Mouse (Mus musculus): ENCODE data around the gene Mrpl44. TPM values are rescaled to one million over a fixed set of nuclear protein-coding genes. Genes with fewer than 3 reads are reported as not detected.

The Mrpl44 gene
- total and polyA plus RNA-seq, 2 experiments from 2014 or later: 49.6 to 57.2 TPM

DNA sequence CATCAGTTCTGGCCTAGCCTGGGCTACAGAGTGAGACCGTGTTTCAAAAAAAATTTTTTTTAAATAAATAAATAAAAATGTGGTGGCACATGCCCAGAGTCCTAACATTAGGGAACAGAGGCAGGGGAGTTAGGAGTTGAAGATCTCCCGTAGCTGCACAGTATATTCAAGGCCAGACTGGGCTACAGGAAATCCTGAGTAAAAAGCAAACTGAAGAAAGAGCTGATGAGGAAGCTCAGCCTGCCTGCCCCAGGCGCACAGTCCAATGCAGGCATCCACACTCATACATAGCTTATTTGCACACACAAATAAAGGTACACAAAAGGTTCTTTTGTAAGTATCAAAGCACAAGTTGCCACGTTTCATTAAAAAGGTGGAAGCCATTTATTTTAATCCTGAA lies 18.2 kb upstream of the Mrpl44 start:
- Histone ChIP-seq H3K27ac (ENCODE audit: low read depth) (peak overlapping the region; percentile 18), H3K36me3 (replicated peaks; ENCODE audit: control insufficient read depth, insufficient read depth, low read length) (no peaks in the 10 kb centered on the region), H3K4me3 (ENCODE audit: low read depth, low read length) (no peak overlapping the region), H3K27me3 (ENCODE audit: control insufficient read depth, insufficient read depth, low read length) (no peaks in the 10 kb centered on the region), H3K9me3 (replicated peaks; ENCODE audit: control insufficient read depth, low read length) (no peaks in the 10 kb centered on the region), H3K9ac (replicated peaks; ENCODE audit: low read depth, low read length) (no peak overlapping the region), H3K4me1 (ENCODE audit: control insufficient read depth, insufficient read depth) (peaks cover 32% of the 10 kb centered on the region), H3K4me2 (ENCODE audit: low read depth, low read length) (no peak overlapping the region)
- TF ChIP-seq CTCF (IDR thresholded peaks at IDR 0.05; ENCODE audit: low read depth) (no peak), EP300 (IDR thresholded peaks at IDR 0.05; ENCODE audit: low read depth) (no peak)
- 65% methylated on average over 4 of the region's 4 CpGs for WGBS
- ATAC-seq (ENCODE audit: insufficient read depth, low read depth): no peak
- DNase-seq (ENCODE audit: low spot score): no peak

- Histone ChIP-seq H3K4me3 (ENCODE audit: low read depth, low read length) (no peak overlapping the region), H3K27me3 (ENCODE audit: control insufficient read depth, insufficient read depth, low read length) (no peaks in the 10 kb centered on the region), H3K4me1 (ENCODE audit: control insufficient read depth, insufficient read depth) (peaks cover 33% of the 10 kb centered on the region), H3K27ac (ENCODE audit: low read depth) (no peak overlapping the region), H3K36me3 (replicated peaks; ENCODE audit: control insufficient read depth, insufficient read depth, low read length) (no peaks in the 10 kb centered on the region), H3K9ac (replicated peaks; ENCODE audit: low read depth, low read length) (no peak overlapping the region), H3K4me2 (ENCODE audit: low read depth, low read length) (no peak overlapping the region), H3K9me3 (replicated peaks; ENCODE audit: control insufficient read depth, low read length) (no peaks in the 10 kb centered on the region)
- ATAC-seq (ENCODE audit: insufficient read depth, low read depth) (no peak), DNase-seq (ENCODE audit: low spot score) (no peak)
- TF ChIP-seq CTCF (IDR thresholded peaks at IDR 0.05; ENCODE audit: low read depth) (no peak), EP300 (IDR thresholded peaks at IDR 0.05; ENCODE audit: low read depth) (no peak)
- WGBS: 68% methylated on average over 2 of the region's 2 CpGs
Observed at GRCm38 (mm10) chr1:79759006-79759405, 16.8 kb upstream of the Mrpl44 start.

- no peak for DNase-seq (ENCODE audit: low spot score)
Observed at GRCm38 (mm10) chr1:79759436-79759972, 16.3 kb upstream of the Mrpl44 start.

DNA sequence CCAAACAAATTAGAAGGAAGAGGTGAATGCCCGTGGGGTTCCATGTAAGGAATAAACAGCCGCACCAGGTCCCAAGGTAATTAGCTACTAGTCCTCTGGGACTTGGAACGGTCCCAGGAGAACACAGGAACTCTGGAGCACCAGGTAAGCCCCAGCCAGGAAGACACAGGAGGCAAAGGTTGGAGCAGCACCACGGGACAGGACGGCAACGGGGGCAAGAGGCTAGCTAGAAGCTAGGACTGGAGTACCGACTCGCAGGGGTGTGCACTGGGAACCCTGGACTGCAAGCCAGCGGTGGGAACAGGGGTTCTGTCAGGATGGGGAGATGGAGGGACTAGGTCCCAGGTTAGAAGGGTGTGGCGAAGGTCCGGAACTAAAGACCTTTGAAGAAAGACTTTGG lies 15.2 kb upstream of the Mrpl44 start:
- 0 out of 2 replicates have a peak, but pooled peaks have one; percentile 3 for ATAC-seq (ENCODE audit: insufficient read depth, low read depth)
- H3K27ac ChIP-seq (ENCODE audit: low read depth): no peak overlapping the region

More at GRCm38 (mm10) chr1:79759436-79759972, 16.3 kb upstream of the Mrpl44 start:
- no peak for ATAC-seq (ENCODE audit: insufficient read depth, low read depth)
- Histone ChIP-seq H3K9ac (replicated peaks; ENCODE audit: low read depth, low read length) (no peak overlapping the region), H3K27me3 (ENCODE audit: control insufficient read depth, insufficient read depth, low read length) (no peaks in the 10 kb centered on the region), H3K27ac (ENCODE audit: low read depth) (no peak overlapping the region), H3K4me2 (ENCODE audit: low read depth, low read length) (no peak overlapping the region; the same call in 1 of the 2 replicates), H3K4me3 (ENCODE audit: low read depth, low read length) (no peak overlapping the region), H3K4me1 (ENCODE audit: control insufficient read depth, insufficient read depth) (peaks cover 32% of the 10 kb centered on the region; the same call in 1 of the 2 replicates), H3K9me3 (replicated peaks; ENCODE audit: control insufficient read depth, low read length) (no peaks in the 10 kb centered on the region), H3K36me3 (replicated peaks; ENCODE audit: control insufficient read depth, insufficient read depth, low read length) (no peaks in the 10 kb centered on the region)
- TF ChIP-seq EP300 (IDR thresholded peaks at IDR 0.05; ENCODE audit: low read depth): no peak
- TF ChIP-seq CTCF (IDR thresholded peaks at IDR 0.05; ENCODE audit: low read depth): no peak
- 71% methylated on average over 5 of the region's 5 CpGs for WGBS

GRCm38 (mm10) chr1:79761106-79761916 lies 14.5 kb upstream of the Mrpl44 start:
- H3K27ac ChIP-seq (ENCODE audit: low read depth): peak overlapping the region; percentile 47; the same call in 1 of the 2 replicates
- no peaks in the 10 kb centered on the region for H3K27me3 ChIP-seq (ENCODE audit: control insufficient read depth, insufficient read depth, low read length)
- H3K9ac ChIP-seq (replicated peaks; ENCODE audit: low read depth, low read length): peak overlapping the region; percentile 84
- WGBS: under 1% methylated on average over 65 of the region's 65 CpGs
- ATAC-seq (ENCODE audit: insufficient read depth, low read depth) (peak; percentile 94), DNase-seq (ENCODE audit: low spot score) (peak; percentile 81)
- H3K4me3 ChIP-seq (ENCODE audit: low read depth, low read length): peak overlapping the region; percentile 90
- TF ChIP-seq EP300 (IDR thresholded peaks at IDR 0.05; ENCODE audit: low read depth) (no peak), CTCF (IDR thresholded peaks at IDR 0.05; ENCODE audit: low read depth) (no peak)
- H3K4me2 ChIP-seq (ENCODE audit: low read depth, low read length): peak overlapping the region; percentile 82
- no peaks in the 10 kb centered on the region for H3K36me3 ChIP-seq (replicated peaks; ENCODE audit: control insufficient read depth, insufficient read depth, low read length)
- no peaks in the 10 kb centered on the region for H3K9me3 ChIP-seq (replicated peaks; ENCODE audit: control insufficient read depth, low read length)
- peaks cover 31% of the 10 kb centered on the region; the same call in 1 of the 2 replicates for H3K4me1 ChIP-seq (ENCODE audit: control insufficient read depth, insufficient read depth)

More for the DNA sequence above, 15.2 kb upstream of the Mrpl44 start:
- Histone ChIP-seq H3K36me3 (replicated peaks; ENCODE audit: control insufficient read depth, insufficient read depth, low read length) (no peaks in the 10 kb centered on the region), H3K9me3 (replicated peaks; ENCODE audit: control insufficient read depth, low read length) (no peaks in the 10 kb centered on the region), H3K27me3 (ENCODE audit: control insufficient read depth, insufficient read depth, low read length) (no peaks in the 10 kb centered on the region), H3K9ac (replicated peaks; ENCODE audit: low read depth, low read length) (peak overlapping the region; percentile 84), H3K4me3 (ENCODE audit: low read depth, low read length) (peak overlapping the region; percentile 90), H3K4me2 (ENCODE audit: low read depth, low read length) (peak overlapping the region; percentile 82), H3K4me1 (ENCODE audit: control insufficient read depth, insufficient read depth) (peaks cover 32% of the 10 kb centered on the region; the same call in 1 of the 2 replicates)
- DNase-seq (ENCODE audit: low spot score): no peak
- TF ChIP-seq CTCF (IDR thresholded peaks at IDR 0.05; ENCODE audit: low read depth) (no peak), EP300 (IDR thresholded peaks at IDR 0.05; ENCODE audit: low read depth) (no peak)
- 10% methylated on average over 11 of the region's 11 CpGs for WGBS
